Mouse (Mus musculus): ENCODE data around the gene Adgrg7.

The Adgrg7 gene

DNA sequence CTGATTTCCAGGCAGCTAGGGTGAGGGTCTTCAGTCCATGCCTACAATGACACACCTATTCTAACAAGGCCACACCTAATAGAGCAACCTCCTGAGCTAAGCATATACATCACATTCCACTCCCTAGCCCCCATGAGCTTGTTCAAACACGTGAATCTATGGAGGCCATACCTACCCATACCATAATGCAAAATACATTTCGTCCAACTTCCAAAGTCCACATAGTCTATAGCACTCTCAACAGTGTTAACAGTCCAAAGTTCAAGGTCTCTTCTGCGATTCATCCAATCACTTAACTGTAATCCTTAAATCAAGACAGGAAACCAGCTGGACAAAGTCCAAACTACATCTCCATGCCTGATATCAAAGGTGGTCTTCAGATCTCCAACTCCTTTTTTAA, 85.6 kb downstream of the Adgrg7 start:
- no peak for DNase-seq

DNA sequence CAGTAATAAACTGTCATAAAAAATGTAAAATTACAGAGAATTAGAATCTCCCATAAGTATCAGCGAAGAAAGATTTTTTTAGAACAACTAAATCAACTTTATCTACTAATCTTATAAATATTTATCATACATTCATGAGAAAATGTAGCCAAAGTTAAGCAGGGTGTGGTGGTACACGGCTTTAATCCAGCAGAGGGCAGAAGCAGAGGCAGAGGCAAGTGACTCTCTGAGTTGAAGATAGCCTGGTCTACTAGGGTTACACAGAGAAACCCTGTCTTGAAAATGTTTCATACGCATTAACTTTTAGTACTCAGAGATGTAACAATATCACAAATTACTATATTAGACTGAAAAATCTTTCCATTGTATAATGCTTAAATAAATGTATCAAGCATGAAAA, 89.9 kb downstream of the Adgrg7 start:
- DNase-seq = no peak

DNA sequence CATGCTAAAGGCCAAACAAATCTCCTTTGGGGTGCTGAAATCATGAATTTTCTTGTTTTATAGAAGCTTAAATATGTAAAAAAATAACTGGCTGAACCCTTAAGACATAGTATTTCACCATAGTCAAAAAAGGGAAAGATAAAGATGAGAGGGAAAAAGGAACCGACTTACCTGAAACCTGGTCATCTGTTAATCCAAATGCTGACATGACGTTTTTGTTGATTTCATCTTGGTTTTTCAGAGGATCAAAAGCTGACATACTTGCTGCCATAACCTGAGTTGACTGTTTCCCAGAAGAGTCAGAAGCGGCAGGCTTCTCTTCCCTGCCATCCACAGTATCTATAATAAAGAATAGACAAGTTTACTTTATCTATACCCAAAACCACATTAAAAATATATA, 94.8 kb downstream of the Adgrg7 start:
- no peak for DNase-seq

DNA sequence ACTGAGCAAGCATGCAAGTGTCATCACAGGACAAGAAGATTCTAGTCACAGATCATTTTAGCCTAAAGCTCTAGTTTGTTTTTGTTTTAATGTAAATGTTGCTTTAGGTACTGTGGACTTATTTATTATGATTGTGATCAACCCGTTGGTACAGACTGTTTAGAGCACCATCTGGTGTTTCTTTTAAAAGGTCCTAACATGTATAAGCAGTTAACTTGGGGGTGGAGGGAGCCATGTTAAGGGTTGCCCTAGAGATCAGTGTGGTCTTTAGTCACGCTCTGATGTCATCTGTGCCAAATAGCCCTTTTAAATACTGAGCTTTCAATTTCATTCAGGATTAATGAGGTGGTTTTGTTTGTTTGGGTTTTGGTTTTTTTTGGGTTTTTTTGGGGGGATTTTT, 99.2 kb downstream of the Adgrg7 start:
- no peak for DNase-seq

DNA sequence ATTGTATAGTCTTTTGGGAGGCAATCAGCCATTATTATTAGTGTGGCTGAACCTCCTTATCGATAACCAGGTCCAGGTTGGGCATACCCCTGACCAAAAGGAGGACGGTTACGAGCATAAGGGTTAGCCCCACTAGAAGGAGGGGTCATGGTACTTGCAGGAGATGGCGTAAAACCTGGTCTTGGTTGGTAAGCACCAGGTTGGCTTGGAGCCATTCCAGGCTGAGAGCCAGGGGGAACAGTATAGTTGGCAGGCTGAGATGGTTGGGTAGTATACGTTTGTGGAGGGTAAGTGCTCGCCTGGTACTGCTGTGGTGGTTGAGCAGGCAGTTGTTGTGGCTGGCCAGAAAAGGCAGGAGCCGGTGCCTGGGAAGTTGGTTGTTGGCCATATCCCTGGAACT, 104.9 kb downstream of the Adgrg7 start:
- no peak for DNase-seq

DNA sequence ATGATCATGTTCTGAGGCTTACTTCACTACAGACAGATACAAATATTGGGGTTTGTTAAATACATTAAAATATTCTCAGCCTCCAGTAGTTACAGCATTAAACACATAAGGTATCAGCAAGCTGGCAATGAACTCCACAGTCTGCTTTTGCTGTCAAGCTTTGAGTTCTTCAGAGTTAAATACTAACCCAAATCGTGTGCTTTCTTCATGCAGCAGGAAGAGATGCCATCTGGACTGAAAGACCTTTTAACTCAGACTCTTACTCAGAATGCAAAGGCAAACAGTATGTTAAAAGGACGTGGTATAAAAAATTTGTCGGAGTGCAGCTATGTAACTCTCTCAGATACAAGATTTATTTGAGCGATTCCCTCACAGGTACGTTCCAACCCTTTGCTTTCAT, 108.9 kb downstream of the Adgrg7 start:
- no peak for DNase-seq

DNA sequence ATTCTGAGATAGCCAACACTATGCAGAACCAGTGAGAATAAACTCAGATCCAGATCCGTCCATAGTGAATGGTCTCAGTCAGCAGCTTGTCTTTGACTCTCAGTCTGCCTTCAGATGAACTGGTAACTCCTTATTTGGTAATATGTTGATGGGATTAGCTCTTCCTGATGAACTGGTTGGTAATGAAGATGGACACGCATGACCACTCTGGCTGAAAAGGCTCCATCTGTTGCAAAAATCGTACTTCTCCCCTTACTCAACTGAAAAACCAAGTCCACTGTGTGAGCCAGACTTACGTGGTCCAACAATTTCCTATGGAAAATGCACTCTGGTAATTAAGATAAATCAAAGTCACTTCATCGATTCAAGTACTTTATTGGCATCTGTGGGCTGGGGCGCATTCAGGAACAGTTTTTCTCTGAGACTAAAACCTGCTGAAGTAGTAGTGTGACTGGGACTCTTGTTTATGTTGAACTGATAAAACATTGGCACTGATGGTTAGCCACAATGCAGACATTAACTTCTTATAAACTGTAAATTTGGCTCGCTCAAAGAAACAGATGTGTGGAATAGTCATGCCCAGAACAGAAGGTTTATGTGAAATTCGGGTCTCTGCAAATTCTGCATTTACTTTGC, 114.5 kb downstream of the Adgrg7 start:
- no peak for DNase-seq

DNA sequence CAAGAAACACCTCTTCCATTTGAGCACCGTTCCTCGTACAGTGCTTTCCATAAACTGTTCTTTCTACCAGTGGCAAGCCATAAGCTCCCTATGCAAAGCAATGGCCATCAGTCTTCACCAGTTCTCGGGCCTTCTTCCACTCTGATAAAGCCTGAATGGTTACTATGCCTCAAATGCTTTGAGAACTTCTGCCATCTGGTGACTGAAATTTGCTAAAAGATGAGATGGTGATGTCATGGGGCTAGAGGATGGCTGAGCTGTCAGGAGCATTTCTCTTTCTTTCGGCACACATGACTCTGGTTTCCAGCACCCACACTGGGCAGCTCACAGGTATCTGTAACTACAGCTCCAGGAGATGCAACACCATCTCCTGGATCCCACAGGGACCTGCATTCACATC, 118.5 kb downstream of the Adgrg7 start:
- DNase-seq = no peak
